Mouse (Mus musculus): ENCODE measurements around the gene Scrn1. TPM values are rescaled to one million over a fixed set of nuclear protein-coding genes. Genes with fewer than 3 reads are reported as not detected.

The Scrn1 gene
- polyA plus RNA-seq, 1 experiment from 2014 or later, result 0.34 TPM

DNA sequence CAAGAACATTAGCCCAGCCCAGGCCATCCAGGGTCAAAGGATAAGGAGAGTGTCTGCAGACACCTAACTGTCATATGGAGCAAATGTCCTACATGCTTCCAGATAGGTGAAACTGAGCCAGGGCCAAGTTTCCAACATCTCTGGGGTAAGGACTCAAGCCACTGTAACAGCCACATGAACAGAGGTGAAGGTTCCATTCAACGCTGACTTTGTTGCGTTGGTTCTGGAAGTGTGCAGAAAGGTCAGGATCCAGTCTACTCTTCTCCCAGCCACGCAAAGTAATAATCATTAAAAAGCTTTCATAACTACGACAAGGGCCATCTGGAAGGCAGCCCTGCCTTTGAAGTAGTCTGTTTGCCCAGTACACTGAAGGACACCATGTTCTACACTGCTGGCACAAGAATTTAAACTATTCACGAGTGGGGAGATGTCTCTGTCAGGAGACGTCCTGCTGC is 63.6 kb downstream of the Scrn1 start:
- Histone ChIP-seq H3K36me3 (ENCODE audit: control insufficient read depth, insufficient read depth) (no peaks in the 10 kb centered on the region), H3K4me2 (ENCODE audit: low read depth, low read length) (no peak overlapping the region), H3K4me1 (ENCODE audit: control insufficient read depth, low read depth, low read length) (no peaks in the 10 kb centered on the region), H3K27ac (ENCODE audit: low read length) (no peak overlapping the region), H3K27me3 (ENCODE audit: control insufficient read depth, insufficient read depth, low read depth, low read length) (no peaks in the 10 kb centered on the region), H3K9me3 (replicated peaks; ENCODE audit: control insufficient read depth, low read length) (no peaks in the 10 kb centered on the region), H3K4me3 (ENCODE audit: low read depth, low read length) (no peak overlapping the region), H3K9ac (ENCODE audit: low read depth, low read length) (no peak overlapping the region)
- 64% methylated on average over 6 of the region's 6 CpGs for WGBS (ENCODE audit: insufficient replicate concordance)
- no peak for ATAC-seq (ENCODE audit: low read depth)

- Histone ChIP-seq H3K4me2 (ENCODE audit: low read depth, low read length) (no peak overlapping the region), H3K4me3 (ENCODE audit: low read depth, low read length) (no peak overlapping the region), H3K27ac (ENCODE audit: low read length) (no peak overlapping the region), H3K27me3 (ENCODE audit: control insufficient read depth, insufficient read depth, low read depth, low read length) (no peaks in the 10 kb centered on the region), H3K4me1 (ENCODE audit: control insufficient read depth, low read depth, low read length) (no peaks in the 10 kb centered on the region), H3K36me3 (ENCODE audit: control insufficient read depth, insufficient read depth) (no peaks in the 10 kb centered on the region), H3K9ac (ENCODE audit: low read depth, low read length) (no peak overlapping the region), H3K9me3 (replicated peaks; ENCODE audit: control insufficient read depth, low read length) (no peaks in the 10 kb centered on the region)
- no peak for ATAC-seq (ENCODE audit: low read depth)
- WGBS (ENCODE audit: insufficient replicate concordance), result 67% methylated on average over 7 of the region's 7 CpGs
These were observed 70.1 kb downstream of the Scrn1 start for GRCm38 (mm10) chr6:54496214-54496613.

- no peak for ATAC-seq (ENCODE audit: low read depth)
- no peak overlapping the region for H3K27ac ChIP-seq (ENCODE audit: low read length)
- H3K9ac ChIP-seq (ENCODE audit: low read depth, low read length), result no peak overlapping the region
- no peaks in the 10 kb centered on the region for H3K36me3 ChIP-seq (ENCODE audit: control insufficient read depth, insufficient read depth)
- no peak overlapping the region for H3K4me2 ChIP-seq (ENCODE audit: low read depth, low read length)
- no peaks in the 10 kb centered on the region for H3K9me3 ChIP-seq (replicated peaks; ENCODE audit: control insufficient read depth, low read length)
- WGBS (ENCODE audit: insufficient replicate concordance), result 64% methylated on average over 11 of the region's 11 CpGs
- H3K4me1 ChIP-seq (ENCODE audit: control insufficient read depth, low read depth, low read length), result no peaks in the 10 kb centered on the region
- H3K27me3 ChIP-seq (ENCODE audit: control insufficient read depth, insufficient read depth, low read depth, low read length), result no peaks in the 10 kb centered on the region
- H3K4me3 ChIP-seq (ENCODE audit: low read depth, low read length), result no peak overlapping the region
These were observed 71.5 kb downstream of the Scrn1 start for GRCm38 (mm10) chr6:54494612-54495398.

DNA sequence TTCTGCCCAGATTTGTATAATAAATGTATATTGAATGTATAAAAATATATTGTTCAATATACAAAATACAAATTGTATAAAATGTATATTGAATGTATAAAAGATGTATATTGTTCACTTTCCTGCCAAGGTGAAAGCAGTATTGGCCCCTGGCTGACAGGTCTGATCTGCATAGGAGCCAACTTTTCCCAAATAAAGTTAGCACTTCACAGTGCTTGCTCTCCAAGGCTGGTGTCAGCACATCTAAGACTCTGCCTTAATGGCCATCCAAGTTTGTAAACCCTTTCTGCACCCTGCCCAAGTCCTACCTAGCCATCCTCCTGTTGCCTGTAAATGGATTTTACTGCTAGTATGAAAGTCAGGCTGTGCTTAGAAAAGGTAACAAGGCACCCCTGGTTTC is 72.2 kb downstream of the Scrn1 start:
- no peaks in the 10 kb centered on the region for H3K9me3 ChIP-seq (replicated peaks; ENCODE audit: control insufficient read depth, low read length)
- no peaks in the 10 kb centered on the region for H3K36me3 ChIP-seq (ENCODE audit: control insufficient read depth, insufficient read depth)
- no peak overlapping the region for H3K4me3 ChIP-seq (ENCODE audit: low read depth, low read length)
- H3K4me2 ChIP-seq (ENCODE audit: low read depth, low read length), result no peak overlapping the region
- ATAC-seq (ENCODE audit: low read depth), result no peak
- H3K9ac ChIP-seq (ENCODE audit: low read depth, low read length), result no peak overlapping the region
- no peaks in the 10 kb centered on the region for H3K27me3 ChIP-seq (ENCODE audit: control insufficient read depth, insufficient read depth, low read depth, low read length)
- no peaks in the 10 kb centered on the region for H3K4me1 ChIP-seq (ENCODE audit: control insufficient read depth, low read depth, low read length)
- no peak overlapping the region for H3K27ac ChIP-seq (ENCODE audit: low read length)

DNA sequence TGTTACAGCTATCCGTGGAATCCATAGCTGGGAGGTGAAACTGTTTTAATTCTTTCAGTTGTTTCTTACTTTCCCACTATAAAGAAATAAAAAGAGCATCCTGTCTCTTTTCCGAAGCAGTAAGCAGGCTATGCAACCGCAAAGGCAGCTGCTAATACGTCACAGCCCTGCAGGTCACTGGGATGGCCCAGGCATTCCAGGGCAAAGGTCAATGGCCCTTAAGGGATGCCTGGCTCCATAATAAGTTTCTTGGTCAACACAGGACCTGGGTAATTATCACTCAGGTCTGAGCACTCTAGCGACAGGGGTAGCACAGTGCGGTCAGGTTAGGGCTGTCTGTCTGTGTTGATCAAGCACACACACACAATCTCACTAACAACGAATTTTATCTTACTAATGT is 75.2 kb downstream of the Scrn1 start:
- no peak overlapping the region for H3K4me2 ChIP-seq (ENCODE audit: low read depth, low read length)
- H3K9ac ChIP-seq (ENCODE audit: low read depth, low read length), result no peak overlapping the region
- no peak overlapping the region for H3K27ac ChIP-seq (ENCODE audit: low read length)
- WGBS (ENCODE audit: insufficient replicate concordance), result 59% methylated on average over 7 of the region's 7 CpGs
- H3K9me3 ChIP-seq (replicated peaks; ENCODE audit: control insufficient read depth, low read length), result no peaks in the 10 kb centered on the region
- H3K4me3 ChIP-seq (ENCODE audit: low read depth, low read length), result no peak overlapping the region
- no peaks in the 10 kb centered on the region for H3K4me1 ChIP-seq (ENCODE audit: control insufficient read depth, low read depth, low read length)
- ATAC-seq (ENCODE audit: low read depth), result no peak
- H3K36me3 ChIP-seq (ENCODE audit: control insufficient read depth, insufficient read depth), result no peaks in the 10 kb centered on the region
- H3K27me3 ChIP-seq (ENCODE audit: control insufficient read depth, insufficient read depth, low read depth, low read length), result no peaks in the 10 kb centered on the region; the same call in 1 of the 2 replicates

DNA sequence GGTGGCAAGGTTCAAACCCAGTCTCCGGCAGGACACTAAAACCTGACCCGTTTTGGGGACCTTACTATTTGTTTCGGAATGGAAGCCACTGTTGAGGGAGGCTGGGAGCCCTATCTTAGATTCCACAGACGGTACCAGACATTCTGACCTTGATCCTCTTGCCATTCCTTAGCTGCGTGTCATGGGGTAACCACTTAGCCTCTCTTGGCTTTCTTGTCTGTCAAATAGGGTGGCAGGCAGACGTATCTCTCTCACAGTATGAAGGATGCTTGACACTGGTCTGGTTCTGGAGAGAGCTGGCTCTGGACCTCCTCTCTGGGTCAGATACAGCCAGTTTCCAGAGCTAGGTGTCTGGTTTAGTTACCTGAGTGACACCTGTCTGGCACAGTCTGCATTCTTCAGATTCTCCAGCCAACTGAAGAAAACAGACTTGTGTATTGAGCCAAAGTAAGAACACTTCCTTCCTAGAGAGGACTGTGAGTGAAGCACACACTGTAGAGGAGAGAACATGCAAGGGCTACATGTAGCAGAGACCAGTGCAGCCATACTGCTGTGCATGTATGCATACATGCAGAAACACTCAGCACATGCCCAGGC is 80.2 kb downstream of the Scrn1 start:
- ATAC-seq (ENCODE audit: low read depth), result no peak
- 26% methylated on average over 6 of the region's 6 CpGs for WGBS (ENCODE audit: insufficient replicate concordance)
- Histone ChIP-seq H3K4me1 (ENCODE audit: control insufficient read depth, low read depth, low read length) (no peaks in the 10 kb centered on the region), H3K9ac (ENCODE audit: low read depth, low read length) (no peak overlapping the region), H3K4me3 (ENCODE audit: low read depth, low read length) (no peak overlapping the region), H3K27ac (ENCODE audit: low read length) (no peak overlapping the region), H3K4me2 (ENCODE audit: low read depth, low read length) (no peak overlapping the region), H3K36me3 (ENCODE audit: control insufficient read depth, insufficient read depth) (no peaks in the 10 kb centered on the region), H3K9me3 (replicated peaks; ENCODE audit: control insufficient read depth, low read length) (no peaks in the 10 kb centered on the region), H3K27me3 (ENCODE audit: control insufficient read depth, insufficient read depth, low read depth, low read length) (peaks cover 3% of the 10 kb centered on the region)

DNA sequence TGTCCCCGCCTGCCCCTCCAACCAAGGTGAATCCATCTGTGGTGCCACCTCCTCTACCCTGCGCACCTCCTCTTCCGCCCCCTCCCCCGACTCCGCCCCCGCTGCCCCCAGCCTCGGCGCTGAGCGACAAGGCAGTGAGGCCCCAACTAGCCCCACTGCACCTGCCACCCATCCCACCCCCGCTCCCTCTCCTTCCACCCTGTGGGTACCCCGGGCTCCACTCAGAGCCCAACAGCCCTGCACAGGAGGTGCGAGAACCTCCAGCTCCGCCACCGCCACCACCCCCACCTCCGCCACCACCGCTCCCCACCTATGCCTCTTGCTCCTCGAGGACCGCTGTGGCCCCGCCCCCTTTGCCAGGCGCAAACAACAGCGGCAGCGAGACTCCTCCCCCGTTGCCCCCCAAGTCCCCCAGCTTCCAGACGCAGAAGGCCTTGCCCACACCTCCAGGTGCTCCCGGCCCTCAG is 80.8 kb downstream of the Scrn1 start:
- Histone ChIP-seq H3K4me1 (ENCODE audit: control insufficient read depth, low read depth, low read length) (no peaks in the 10 kb centered on the region), H3K36me3 (ENCODE audit: control insufficient read depth, insufficient read depth) (no peaks in the 10 kb centered on the region), H3K27me3 (ENCODE audit: control insufficient read depth, insufficient read depth, low read depth, low read length) (peaks cover 3% of the 10 kb centered on the region), H3K9ac (ENCODE audit: low read depth, low read length) (no peak overlapping the region), H3K9me3 (replicated peaks; ENCODE audit: control insufficient read depth, low read length) (no peaks in the 10 kb centered on the region), H3K4me3 (ENCODE audit: low read depth, low read length) (no peak overlapping the region), H3K27ac (ENCODE audit: low read length) (no peak overlapping the region), H3K4me2 (ENCODE audit: low read depth, low read length) (peak overlapping the region; percentile 24)
- ATAC-seq (ENCODE audit: low read depth), result no peak
- 10% methylated on average over 22 of the region's 25 CpGs for WGBS (ENCODE audit: insufficient replicate concordance)

- 32% methylated on average over 12 of the region's 12 CpGs for WGBS (ENCODE audit: insufficient replicate concordance)
- Histone ChIP-seq H3K9me3 (replicated peaks; ENCODE audit: control insufficient read depth, low read length) (no peaks in the 10 kb centered on the region), H3K9ac (ENCODE audit: low read depth, low read length) (no peak overlapping the region), H3K4me2 (ENCODE audit: low read depth, low read length) (peak overlapping the region; percentile 24; the same call in 1 of the 2 replicates), H3K27ac (ENCODE audit: low read length) (no peak overlapping the region), H3K27me3 (ENCODE audit: control insufficient read depth, insufficient read depth, low read depth, low read length) (peaks cover 3% of the 10 kb centered on the region), H3K4me1 (ENCODE audit: control insufficient read depth, low read depth, low read length) (no peaks in the 10 kb centered on the region), H3K4me3 (ENCODE audit: low read depth, low read length) (no peak overlapping the region), H3K36me3 (ENCODE audit: control insufficient read depth, insufficient read depth) (no peaks in the 10 kb centered on the region)
- ATAC-seq (ENCODE audit: low read depth), result no peak
These were observed 81.3 kb downstream of the Scrn1 start for GRCm38 (mm10) chr6:54485000-54485399.

DNA sequence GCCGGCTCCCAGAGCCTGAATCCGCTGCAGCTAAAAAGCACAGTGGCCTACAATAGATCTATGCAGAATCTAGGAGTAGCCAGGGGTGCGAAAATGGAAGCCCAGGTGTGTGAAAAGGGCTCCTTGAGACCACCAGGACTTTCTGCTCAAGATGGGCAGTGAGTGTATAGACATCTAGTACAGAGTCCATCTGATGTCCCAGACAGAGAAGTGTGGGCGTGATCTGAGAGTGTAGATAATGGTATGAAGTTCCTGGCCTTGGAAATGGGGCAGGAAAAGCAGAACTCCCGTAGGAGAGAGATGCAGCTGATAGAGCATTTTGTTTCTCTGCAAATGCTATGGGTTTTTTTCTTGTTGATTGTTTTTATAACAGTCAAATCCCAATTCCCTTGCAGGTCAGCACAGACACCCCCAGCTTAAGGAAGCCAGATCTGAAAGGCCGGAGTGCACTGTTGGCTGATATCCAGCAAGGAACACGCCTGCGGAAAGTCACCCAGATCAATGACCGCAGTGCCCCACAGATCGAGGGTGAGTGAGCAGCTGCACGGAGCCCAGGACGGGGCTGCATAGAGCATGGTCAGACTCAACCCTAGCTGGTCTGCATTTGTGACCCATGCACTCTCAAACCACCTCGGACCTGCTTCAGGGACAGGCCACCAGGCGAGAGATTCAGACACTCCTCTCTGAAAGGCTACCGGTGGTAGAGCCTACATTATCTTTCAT is 84.7 kb downstream of the Scrn1 start:
- Histone ChIP-seq H3K9me3 (replicated peaks; ENCODE audit: control insufficient read depth, low read length) (no peaks in the 10 kb centered on the region), H3K36me3 (ENCODE audit: control insufficient read depth, insufficient read depth) (no peaks in the 10 kb centered on the region), H3K4me1 (ENCODE audit: control insufficient read depth, low read depth, low read length) (no peaks in the 10 kb centered on the region), H3K27ac (ENCODE audit: low read length) (no peak overlapping the region), H3K4me2 (ENCODE audit: low read depth, low read length) (no peak overlapping the region), H3K27me3 (ENCODE audit: control insufficient read depth, insufficient read depth, low read depth, low read length) (peaks cover 3% of the 10 kb centered on the region), H3K4me3 (ENCODE audit: low read depth, low read length) (no peak overlapping the region), H3K9ac (ENCODE audit: low read depth, low read length) (no peak overlapping the region)
- ATAC-seq (ENCODE audit: low read depth), result no peak
- 58% methylated on average over 15 of the region's 15 CpGs for WGBS (ENCODE audit: insufficient replicate concordance)
